Mouse (Mus musculus): Measurements from ENCODE around the gene Ttc28.

- TF ChIP-seq CTCF (IDR thresholded peaks at IDR 0.05) (no peak), EP300 (IDR thresholded peaks at IDR 0.05) (no peak)
Measured at GRCm38 (mm10) chr5:111037123-111037748, 157.6 kb downstream of the Ttc28 start.

All from lung, postnatal 0 days (tissue).